Mouse (Mus musculus): ENCODE data around the gene Smarcd2. TPM values are rescaled to one million over a fixed set of nuclear protein-coding genes. Genes with fewer than 3 reads are reported as not detected.

The Smarcd2 gene
- polyA plus RNA-seq, 1 experiment from 2014 or later: 18.2 TPM

- WGBS: 75% methylated on average over 10 of the region's 10 CpGs
- Histone ChIP-seq H3K9ac (no peak overlapping the region), H3K4me1 (replicated peaks) (no peaks in the 10 kb centered on the region)
Observed at GRCm38 (mm10) chr11:106305348-106306064, 32.7 kb upstream of the Smarcd2 start.

DNA sequence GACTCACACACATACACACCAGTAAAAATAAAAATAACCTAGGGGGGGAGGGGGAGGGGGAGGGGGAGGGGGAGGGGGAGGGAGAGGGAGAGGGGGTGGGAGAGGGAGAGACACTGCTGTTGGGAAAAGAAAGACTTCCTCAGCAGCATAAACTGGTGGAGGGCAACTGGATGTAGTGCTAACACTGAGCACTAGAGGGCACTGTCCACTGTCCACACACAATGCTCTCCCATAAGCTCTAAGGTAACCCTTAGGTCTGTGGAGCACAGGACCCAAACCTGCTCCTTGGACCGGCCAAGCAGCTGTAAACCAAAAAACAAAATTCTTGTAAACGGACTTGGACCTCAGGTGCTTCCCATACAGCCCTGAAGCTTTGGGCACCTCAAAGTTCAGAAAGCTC lies 29.9 kb upstream of the Smarcd2 start:
- Histone ChIP-seq H3K27ac (no peak overlapping the region), H3K4me1 (replicated peaks) (no peaks in the 10 kb centered on the region), H3K27me3 (no peaks in the 10 kb centered on the region), H3K9me3 (replicated peaks) (no peaks in the 10 kb centered on the region), H3K36me3 (no peaks in the 10 kb centered on the region), H3K9ac (no peak overlapping the region), H3K4me2 (no peak overlapping the region), H3K4me3 (no peak overlapping the region)
- WGBS: 17% methylated on average over 2 of the region's 2 CpGs
- no peak for ATAC-seq (replicated peaks; ENCODE audit: insufficient number of reproducible peaks, insufficient read depth, low FRiP score, low read depth)

More at GRCm38 (mm10) chr11:106305348-106306064, 32.7 kb upstream of the Smarcd2 start:
- ATAC-seq (replicated peaks; ENCODE audit: insufficient number of reproducible peaks, insufficient read depth, low FRiP score, low read depth): no peak
- H3K4me2 ChIP-seq: no peak overlapping the region
- H3K4me3 ChIP-seq: no peak overlapping the region
- no peaks in the 10 kb centered on the region for H3K9me3 ChIP-seq (replicated peaks)
- no peaks in the 10 kb centered on the region for H3K27me3 ChIP-seq
- no peaks in the 10 kb centered on the region for H3K36me3 ChIP-seq
- H3K27ac ChIP-seq: no peak overlapping the region

DNA sequence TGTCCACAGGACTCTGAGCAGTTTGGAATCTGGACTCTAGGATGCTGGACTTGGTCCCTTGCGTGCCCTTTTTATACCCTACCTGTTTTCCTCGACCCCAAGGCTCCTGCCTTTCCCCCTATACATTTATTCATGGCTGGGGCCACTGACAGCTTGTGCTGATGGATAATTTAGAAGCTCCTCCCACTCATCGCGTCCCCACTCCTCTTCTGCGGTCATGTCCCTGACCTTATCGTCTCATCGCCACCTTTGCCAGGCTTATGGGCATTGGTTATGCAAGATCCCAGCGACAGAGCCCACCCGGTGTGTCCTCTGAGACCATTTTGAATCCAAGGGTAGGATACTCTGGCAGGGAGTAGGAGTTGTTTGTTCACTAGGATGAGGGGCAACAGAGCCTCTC lies 29.0 kb upstream of the Smarcd2 start, which contains the start of gene Gh:
Gene Gh (minus strand): TSS at position 101 of the 400 bp plus-strand sequence.
- H3K9ac ChIP-seq: no peak within 1 kb of the TSS
- no peaks in the 10 kb centered on the region for H3K27me3 ChIP-seq
- ATAC-seq (replicated peaks; ENCODE audit: insufficient number of reproducible peaks, insufficient read depth, low FRiP score, low read depth): no peak
- H3K4me3 ChIP-seq: no peak within 1 kb of the TSS
- no peak within 1 kb of the TSS for H3K27ac ChIP-seq
- no peaks in the 10 kb centered on the region for H3K4me1 ChIP-seq (replicated peaks)
- WGBS: 81% methylated on average over 9 of the region's 9 CpGs
- no peaks in the 10 kb centered on the region for H3K9me3 ChIP-seq (replicated peaks)
- no peak within 1 kb of the TSS for H3K4me2 ChIP-seq
- H3K36me3 ChIP-seq: no peaks in the 10 kb centered on the region

DNA sequence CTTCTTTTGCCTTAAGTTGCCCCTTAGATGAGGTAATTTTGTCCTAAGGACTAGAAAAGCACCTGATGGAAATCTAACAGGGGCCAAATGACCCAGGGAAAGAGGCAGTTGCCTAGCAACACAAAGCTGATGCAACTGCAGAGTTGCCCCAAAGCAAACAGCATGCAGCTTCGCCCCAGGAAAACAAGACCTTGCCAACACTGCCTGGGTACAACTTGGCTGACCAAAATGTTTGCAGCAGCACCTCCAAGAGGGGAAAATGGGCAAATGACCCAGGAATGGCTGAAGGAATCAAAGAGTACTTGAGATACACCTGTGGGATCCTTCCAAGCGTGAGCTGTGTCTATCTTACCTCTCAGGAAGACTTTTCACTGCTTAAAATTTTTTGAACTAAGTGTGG lies 19.1 kb upstream of the Smarcd2 start:
- no peak overlapping the region for H3K4me3 ChIP-seq
- 90% methylated on average over 2 of the region's 2 CpGs for WGBS
- no peak overlapping the region for H3K9ac ChIP-seq
- no peak overlapping the region for H3K27ac ChIP-seq
- H3K4me2 ChIP-seq: no peak overlapping the region
- no peak for ATAC-seq (replicated peaks; ENCODE audit: insufficient number of reproducible peaks, insufficient read depth, low FRiP score, low read depth)
- 0 out of 2 replicates have a peak, but pooled peaks cover 3% of the 10 kb centered on the region for H3K9me3 ChIP-seq (replicated peaks)
- no peaks in the 10 kb centered on the region for H3K27me3 ChIP-seq
- H3K36me3 ChIP-seq: no peaks in the 10 kb centered on the region
- peaks cover 5% of the 10 kb centered on the region; the same call in 1 of the 2 replicates for H3K4me1 ChIP-seq (replicated peaks)

DNA sequence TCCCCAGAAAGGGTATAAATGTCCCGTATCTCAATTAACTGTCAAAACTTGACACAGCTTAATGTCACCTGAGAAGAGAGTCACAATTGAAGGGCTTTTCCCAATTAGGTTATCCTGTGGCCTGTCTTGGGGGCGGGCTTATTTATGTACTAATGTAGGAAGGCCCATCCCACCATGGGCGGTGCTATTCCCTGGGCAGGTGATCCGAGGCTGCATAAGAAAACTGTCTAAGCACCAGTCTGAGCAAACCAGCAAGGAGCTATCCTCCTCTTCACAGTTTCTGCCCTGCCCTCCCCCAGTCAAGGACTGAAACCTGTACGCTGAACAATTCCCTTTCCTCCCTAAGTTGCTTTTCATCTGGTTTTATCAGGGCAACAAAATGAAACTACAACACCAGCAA lies 17.6 kb upstream of the Smarcd2 start:
- WGBS: 89% methylated on average over 5 of the region's 5 CpGs
- ATAC-seq (replicated peaks; ENCODE audit: insufficient number of reproducible peaks, insufficient read depth, low FRiP score, low read depth): no peak
- H3K4me3 ChIP-seq: no peak overlapping the region

DNA sequence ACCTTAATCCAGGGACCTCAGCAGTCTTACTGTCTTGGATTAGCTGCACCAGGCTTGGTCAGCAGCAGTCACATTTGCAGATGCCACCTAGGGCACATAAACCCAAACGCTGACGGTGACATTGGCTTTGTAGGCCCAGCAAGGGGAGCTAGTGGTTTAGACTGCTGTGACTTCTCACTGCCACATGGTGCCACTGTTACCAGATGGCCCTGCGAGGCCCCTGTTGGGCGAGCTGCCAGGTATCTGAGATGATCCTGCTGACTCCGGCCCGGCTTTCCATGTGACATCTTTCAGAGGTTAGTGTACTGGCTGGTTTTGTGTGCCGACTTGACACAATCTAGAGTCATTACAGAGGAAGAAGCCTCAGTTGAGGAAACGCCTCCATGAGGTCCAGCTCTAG lies 16.6 kb upstream of the Smarcd2 start:
- Histone ChIP-seq H3K27ac (no peak overlapping the region), H3K27me3 (no peaks in the 10 kb centered on the region), H3K4me3 (no peak overlapping the region), H3K4me2 (no peak overlapping the region), H3K4me1 (replicated peaks) (peaks cover 7% of the 10 kb centered on the region; the same call in 1 of the 2 replicates), H3K9ac (no peak overlapping the region), H3K9me3 (replicated peaks) (0 out of 2 replicates have a peak, but pooled peaks cover 3% of the 10 kb centered on the region), H3K36me3 (no peaks in the 10 kb centered on the region)
- 27% methylated on average over 8 of the region's 8 CpGs for WGBS
- ATAC-seq (replicated peaks; ENCODE audit: insufficient number of reproducible peaks, insufficient read depth, low FRiP score, low read depth): peak; percentile 67; the same call in 1 of the 2 replicates

More for the DNA sequence above, 17.6 kb upstream of the Smarcd2 start:
- peaks cover 7% of the 10 kb centered on the region; the same call in 1 of the 2 replicates for H3K4me1 ChIP-seq (replicated peaks)
- 0 out of 2 replicates have a peak, but pooled peaks cover 3% of the 10 kb centered on the region for H3K9me3 ChIP-seq (replicated peaks)
- H3K9ac ChIP-seq: no peak overlapping the region
- H3K27ac ChIP-seq: no peak overlapping the region
- H3K4me2 ChIP-seq: no peak overlapping the region
- H3K27me3 ChIP-seq: no peaks in the 10 kb centered on the region
- H3K36me3 ChIP-seq: no peaks in the 10 kb centered on the region

DNA sequence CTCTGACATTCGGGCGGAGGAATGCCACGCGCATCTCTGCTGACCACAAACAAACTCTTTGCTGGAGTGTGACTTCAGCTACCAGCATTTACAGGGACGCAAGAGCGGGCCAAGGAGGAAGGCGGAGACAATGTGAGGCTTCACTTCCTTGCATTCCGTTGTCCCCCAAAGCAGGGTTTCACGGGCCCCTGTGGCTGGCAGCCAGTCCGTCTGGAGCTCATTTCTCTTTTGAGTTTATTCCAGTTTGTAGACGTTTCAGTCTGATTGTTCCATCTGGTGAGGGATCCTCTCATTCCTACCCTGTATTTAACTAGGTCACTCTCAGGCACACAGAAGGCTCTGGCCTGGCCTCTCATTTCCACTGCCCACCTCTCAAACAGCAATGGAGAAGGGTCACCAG lies 14.2 kb upstream of the Smarcd2 start:
- H3K9ac ChIP-seq: no peak overlapping the region
- no peak overlapping the region for H3K27ac ChIP-seq
- 62% methylated on average over 11 of the region's 11 CpGs for WGBS
- no peaks in the 10 kb centered on the region for H3K27me3 ChIP-seq
- no peaks in the 10 kb centered on the region for H3K36me3 ChIP-seq
- H3K9me3 ChIP-seq (replicated peaks): no peaks in the 10 kb centered on the region
- no peak overlapping the region for H3K4me3 ChIP-seq
- no peak overlapping the region for H3K4me2 ChIP-seq
- peaks cover 7% of the 10 kb centered on the region; the same call in 1 of the 2 replicates for H3K4me1 ChIP-seq (replicated peaks)
- ATAC-seq (replicated peaks; ENCODE audit: insufficient number of reproducible peaks, insufficient read depth, low FRiP score, low read depth): no peak

- no peaks in the 10 kb centered on the region for H3K27me3 ChIP-seq
- H3K27ac ChIP-seq: no peak overlapping the region
- peaks cover 7% of the 10 kb centered on the region; the same call in 1 of the 2 replicates for H3K4me1 ChIP-seq (replicated peaks)
- 74% methylated on average over 7 of the region's 7 CpGs for WGBS
- no peaks in the 10 kb centered on the region for H3K36me3 ChIP-seq
- H3K9me3 ChIP-seq (replicated peaks): no peaks in the 10 kb centered on the region
- no peak overlapping the region for H3K4me3 ChIP-seq
- H3K4me2 ChIP-seq: no peak overlapping the region
- no peak for ATAC-seq (replicated peaks; ENCODE audit: insufficient number of reproducible peaks, insufficient read depth, low FRiP score, low read depth)
- no peak overlapping the region for H3K9ac ChIP-seq
Observed at GRCm38 (mm10) chr11:106286206-106286605, 13.4 kb upstream of the Smarcd2 start.

DNA sequence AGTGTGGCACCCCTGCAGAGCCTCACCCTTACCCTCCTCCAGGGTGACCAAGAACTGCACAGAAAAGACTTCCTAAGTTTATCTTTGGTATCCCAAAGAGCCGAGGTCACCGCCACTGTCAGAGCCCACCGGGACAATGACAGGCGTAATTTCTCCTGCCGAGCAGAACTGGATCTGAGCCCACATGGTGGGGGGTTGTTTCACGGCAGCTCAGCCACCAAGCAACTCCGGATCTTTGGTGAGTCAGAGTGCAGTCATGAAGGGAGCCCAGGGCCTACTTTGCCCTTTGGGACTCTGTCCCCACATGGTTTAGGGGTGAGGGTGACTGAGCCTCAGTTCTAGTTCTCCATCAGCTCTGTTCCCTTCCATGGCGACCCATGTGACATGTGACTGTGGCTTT lies 11.4 kb upstream of the Smarcd2 start:
- Histone ChIP-seq H3K4me1 (replicated peaks) (peaks cover 4% of the 10 kb centered on the region; the same call in 1 of the 2 replicates), H3K4me2 (no peak overlapping the region), H3K27me3 (no peaks in the 10 kb centered on the region), H3K4me3 (no peak overlapping the region), H3K36me3 (no peaks in the 10 kb centered on the region), H3K9ac (no peak overlapping the region), H3K27ac (no peak overlapping the region), H3K9me3 (replicated peaks) (no peaks in the 10 kb centered on the region)
- 49% methylated on average over 8 of the region's 8 CpGs for WGBS
- ATAC-seq (replicated peaks; ENCODE audit: insufficient number of reproducible peaks, insufficient read depth, low FRiP score, low read depth): no peak

DNA sequence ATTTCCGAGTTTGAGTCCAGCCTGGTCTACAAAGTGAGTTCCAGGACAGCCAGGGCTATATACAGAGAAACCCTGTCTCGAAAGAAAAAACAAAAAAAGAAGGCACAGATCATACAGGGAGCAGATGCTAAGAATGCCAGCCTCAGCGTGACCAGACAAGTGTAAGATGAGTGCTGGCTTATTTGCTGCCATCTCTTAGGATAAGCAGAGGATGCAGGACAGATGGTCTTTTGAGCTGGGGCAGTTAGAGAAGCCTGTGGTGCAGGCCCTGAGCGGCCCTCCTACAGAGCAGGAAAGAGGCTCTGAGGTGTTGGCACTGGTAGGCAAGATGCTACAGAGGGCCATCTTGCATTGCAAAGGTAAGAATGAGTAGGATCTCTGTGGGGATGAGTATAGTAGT lies 10.6 kb upstream of the Smarcd2 start:
- 79% methylated on average over 4 of the region's 4 CpGs for WGBS
- Histone ChIP-seq H3K27ac (no peak overlapping the region), H3K27me3 (no peaks in the 10 kb centered on the region), H3K9me3 (replicated peaks) (no peaks in the 10 kb centered on the region), H3K9ac (no peak overlapping the region), H3K4me2 (no peak overlapping the region), H3K36me3 (no peaks in the 10 kb centered on the region), H3K4me3 (no peak overlapping the region), H3K4me1 (replicated peaks) (peaks cover 4% of the 10 kb centered on the region; the same call in 1 of the 2 replicates)
- no peak for ATAC-seq (replicated peaks; ENCODE audit: insufficient number of reproducible peaks, insufficient read depth, low FRiP score, low read depth)

DNA sequence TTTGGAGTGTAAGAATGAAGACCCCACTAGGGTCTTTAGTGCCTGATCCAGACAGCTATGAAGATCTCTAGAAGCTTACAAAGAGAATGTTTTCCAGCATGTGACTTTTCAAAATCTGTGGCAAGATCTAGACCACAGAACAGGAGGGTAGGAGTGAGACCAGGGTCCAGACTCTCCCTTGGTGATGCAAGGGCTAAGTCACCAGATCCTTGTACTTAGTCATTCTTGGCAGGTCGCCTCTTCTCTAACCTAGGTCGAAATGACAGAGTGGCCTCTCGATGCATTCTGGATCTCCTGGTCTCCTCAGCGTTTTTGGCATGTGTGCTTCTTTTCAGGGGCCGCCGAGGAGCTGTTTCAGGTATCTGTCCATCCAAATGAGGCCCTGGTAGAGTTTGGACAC lies 9.7 kb upstream of the Smarcd2 start:
- no peak overlapping the region for H3K4me3 ChIP-seq
- no peaks in the 10 kb centered on the region for H3K27me3 ChIP-seq
- H3K4me1 ChIP-seq (replicated peaks): peaks cover 4% of the 10 kb centered on the region; the same call in 1 of the 2 replicates
- H3K27ac ChIP-seq: no peak overlapping the region
- no peaks in the 10 kb centered on the region for H3K9me3 ChIP-seq (replicated peaks)
- no peak overlapping the region for H3K4me2 ChIP-seq
- H3K9ac ChIP-seq: no peak overlapping the region
- ATAC-seq (replicated peaks; ENCODE audit: insufficient number of reproducible peaks, insufficient read depth, low FRiP score, low read depth): no peak
- no peaks in the 10 kb centered on the region for H3K36me3 ChIP-seq
- 68% methylated on average over 6 of the region's 6 CpGs for WGBS

GRCm38 (mm10) chr11:106276454-106276853 lies 3.7 kb upstream of the Smarcd2 start, which contains the start of gene Tcam1:
Tcam1 (plus strand) TSS chr11:106276672.
- H3K4me3 ChIP-seq: peak within 1 kb of the TSS; percentile 17; the same call in 1 of the 2 replicates

More at GRCm38 (mm10) chr11:106276454-106276853, 3.7 kb upstream of the Smarcd2 start, which contains the start of gene Tcam1:
- Histone ChIP-seq H3K9me3 (replicated peaks) (no peaks in the 10 kb centered on the region), H3K9ac (no peak within 1 kb of the TSS), H3K36me3 (no peaks in the 10 kb centered on the region), H3K4me1 (replicated peaks) (peaks cover 27% of the 10 kb centered on the region), H3K27ac (no peak within 1 kb of the TSS), H3K27me3 (no peaks in the 10 kb centered on the region), H3K4me2 (peak within 1 kb of the TSS; percentile 59)
- WGBS: 7% methylated on average over 25 of the region's 25 CpGs
- no peak; the same call in 1 of the 2 replicates for ATAC-seq (replicated peaks; ENCODE audit: insufficient number of reproducible peaks, insufficient read depth, low FRiP score, low read depth)

Measured in heart, embryonic 15.5 days (tissue).